Mouse (Mus musculus) cerebral cortex, adult 2 months (tissue): ENCODE results near the gene Hnrnph1.

Experiments
- WGBS: fragments of 180-500 bp; shearing (Covaris S2); methylation state at CpG from one replicate; pipeline ENCODE4 v1.1.7; 2018; 5-methylcytosine and 5-hydroxymethylcytosine counted together

Gene Hnrnph1

GRCm38 (mm10) chr11:50374286-50375015, 2.3 kb upstream of the Hnrnph1 start:
- WGBS, result 92% methylated on average over 13 of the region's 13 CpGs

GRCm38 (mm10) chr11:50375421-50375820, 1.4 kb upstream of the Hnrnph1 start:
- 84% methylated on average over 5 of the region's 5 CpGs for WGBS

GRCm38 (mm10) chr11:50376156-50376790, 517 bp upstream of the Hnrnph1 start:
- 37% methylated on average over 10 of the region's 10 CpGs for WGBS

GRCm38 (mm10) chr11:50377892-50378684, 1.3 kb downstream of the Hnrnph1 start:
- WGBS, result under 1% methylated on average over 71 of the region's 71 CpGs

- WGBS, result 39% methylated on average over 12 of the region's 12 CpGs
These were observed 2.4 kb downstream of the Hnrnph1 start for GRCm38 (mm10) chr11:50379023-50379752.

GRCm38 (mm10) chr11:50381311-50381710, 4.5 kb downstream of the Hnrnph1 start:
- under 1% methylated on average over 4 of the region's 4 CpGs for WGBS

- WGBS, result 67% methylated on average over 3 of the region's 3 CpGs
These were observed 10.4 kb downstream of the Hnrnph1 start for GRCm38 (mm10) chr11:50387167-50387679.

GRCm38 (mm10) chr11:50387697-50388096, 10.9 kb downstream of the Hnrnph1 start:
- WGBS, result 68% methylated on average over 4 of the region's 4 CpGs

GRCm38 (mm10) chr11:50388217-50388929, 11.6 kb downstream of the Hnrnph1 start:
- WGBS, result 88% methylated on average over 3 of the region's 3 CpGs

GRCm38 (mm10) chr11:50389011-50389410, 12.2 kb downstream of the Hnrnph1 start:
- 63% methylated on average over 3 of the region's 3 CpGs for WGBS

GRCm38 (mm10) chr11:50389616-50390015, 12.8 kb downstream of the Hnrnph1 start:
- WGBS, result 69% methylated on average over 5 of the region's 5 CpGs

- WGBS, result 88% methylated on average over 4 of the region's 4 CpGs
These were observed 14.6 kb downstream of the Hnrnph1 start for GRCm38 (mm10) chr11:50391272-50391960.

GRCm38 (mm10) chr11:50393306-50393705, 16.5 kb downstream of the Hnrnph1 start:
- 87% methylated on average over 6 of the region's 6 CpGs for WGBS

GRCm38 (mm10) chr11:50394731-50395130, 17.9 kb downstream of the Hnrnph1 start:
- 86% methylated on average over 7 of the region's 7 CpGs for WGBS

- WGBS, result 80% methylated on average over 11 of the region's 11 CpGs
These were observed 20.0 kb downstream of the Hnrnph1 start for GRCm38 (mm10) chr11:50396766-50397307.

GRCm38 (mm10) chr11:50397316-50397715, 20.5 kb downstream of the Hnrnph1 start:
- whole genome bisulfite sequencing, result 75% methylated on average over 9 of the region's 9 CpGs

GRCm38 (mm10) chr11:50398803-50399202, 22.0 kb downstream of the Hnrnph1 start:
- WGBS, result 82% methylated on average over 13 of the region's 13 CpGs

- 95% methylated on average over 3 of the region's 3 CpGs for WGBS
These were observed 25.7 kb downstream of the Hnrnph1 start for GRCm38 (mm10) chr11:50402481-50402880.

GRCm38 (mm10) chr11:50403367-50404014, 26.7 kb downstream of the Hnrnph1 start:
- 65% methylated on average over 10 of the region's 10 CpGs for WGBS
